Mouse (Mus musculus): ENCODE measurements around the gene Sec14l3. TPM values are rescaled to one million over a fixed set of nuclear protein-coding genes. Genes with fewer than 3 reads are reported as not detected.
A peak's percentile ranks its signal among the peaks of the same experiment; 100 is the strongest.
"Not testable (repeated sequence)": the region's sequence is repeated elsewhere in the genome, so short reads cannot be mapped to it uniquely, and the experiment has no call there.

Gene Sec14l3
- 0.07 and 0.71 TPM in 2 replicates for polyA plus RNA-seq (2012; rRNA removed)

GRCm38 (mm10) chr11:4064627-4065122, at the start of gene Sec14l3:
TSS of gene Sec14l3 (plus strand) at chr11:4064841.
- no peak for DNase-seq (ENCODE audit: low read depth)

GRCm38 (mm10) chr11:4015796-4016195, 48.8 kb upstream of the Sec14l3 start:
- DNase-seq (ENCODE audit: low read depth) = not testable (repeated sequence)

DNA sequence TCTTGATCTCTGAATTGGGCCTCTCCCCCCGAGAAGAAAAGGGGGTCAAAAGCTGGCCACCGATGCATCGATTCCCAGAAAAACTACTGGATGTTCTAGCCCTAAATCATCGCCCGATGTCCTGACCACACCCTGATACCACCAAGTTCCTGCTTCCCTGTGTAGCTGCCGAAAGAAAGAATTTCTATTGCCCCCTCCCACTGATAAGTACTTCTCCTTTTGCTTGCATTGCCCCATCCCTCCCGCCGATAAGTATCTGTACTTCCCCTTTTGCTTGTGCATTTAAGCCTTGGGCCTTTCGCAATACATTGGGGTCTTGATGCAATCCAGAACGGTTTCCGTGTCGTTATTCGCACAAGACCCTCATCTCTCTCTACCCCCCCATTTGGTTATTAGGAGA, 42.5 kb upstream of the Sec14l3 start:
- not testable (repeated sequence) for DNase-seq (ENCODE audit: low read depth)

DNA sequence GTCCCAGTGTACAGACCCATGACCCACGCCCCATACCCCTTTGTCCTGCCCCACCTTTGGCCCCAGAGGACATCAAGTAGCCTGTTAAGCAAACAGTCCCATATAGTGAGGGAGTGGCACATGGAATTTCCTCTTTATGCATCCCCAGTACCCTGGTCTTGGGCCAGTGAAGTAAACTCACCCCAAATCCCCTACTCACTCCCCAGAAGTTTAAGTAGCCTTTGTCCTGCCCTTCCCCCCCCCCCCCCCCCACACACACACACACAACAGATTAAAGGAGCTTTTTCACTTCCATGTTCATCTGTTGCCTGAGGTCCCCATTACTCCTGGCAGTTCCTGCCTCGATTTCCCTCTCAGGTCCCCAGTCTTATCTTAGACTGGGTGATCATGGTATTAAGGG, 41.3 kb upstream of the Sec14l3 start:
- no peak for DNase-seq (ENCODE audit: low read depth)

DNA sequence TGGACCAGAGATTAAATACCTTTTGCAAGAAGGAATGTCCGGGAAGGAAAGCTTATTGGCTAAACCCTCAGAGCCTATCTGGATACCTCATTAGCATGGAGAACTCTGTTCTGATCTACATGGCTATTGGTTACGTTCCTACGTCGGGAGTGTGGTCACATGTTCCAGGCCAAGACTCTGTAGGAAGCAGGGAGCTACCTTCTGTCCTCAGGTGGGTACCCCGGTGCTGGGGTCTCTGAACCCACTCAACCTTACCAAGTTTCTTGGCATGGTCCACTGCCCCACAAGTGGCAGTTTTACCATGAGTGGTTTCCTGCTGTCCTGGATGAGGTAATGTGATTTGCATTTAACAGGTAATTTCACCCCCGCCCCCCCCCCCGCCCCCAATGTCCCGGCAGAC, 37.6 kb upstream of the Sec14l3 start:
- DNase-seq (ENCODE audit: low read depth) = no peak

GRCm38 (mm10) chr11:4027561-4028334, 36.9 kb upstream of the Sec14l3 start:
- DNase-seq (ENCODE audit: low read depth) = no peak

- DNase-seq (ENCODE audit: low read depth) = no peak
Measured at GRCm38 (mm10) chr11:4029343-4029742, 35.3 kb upstream of the Sec14l3 start.

DNA sequence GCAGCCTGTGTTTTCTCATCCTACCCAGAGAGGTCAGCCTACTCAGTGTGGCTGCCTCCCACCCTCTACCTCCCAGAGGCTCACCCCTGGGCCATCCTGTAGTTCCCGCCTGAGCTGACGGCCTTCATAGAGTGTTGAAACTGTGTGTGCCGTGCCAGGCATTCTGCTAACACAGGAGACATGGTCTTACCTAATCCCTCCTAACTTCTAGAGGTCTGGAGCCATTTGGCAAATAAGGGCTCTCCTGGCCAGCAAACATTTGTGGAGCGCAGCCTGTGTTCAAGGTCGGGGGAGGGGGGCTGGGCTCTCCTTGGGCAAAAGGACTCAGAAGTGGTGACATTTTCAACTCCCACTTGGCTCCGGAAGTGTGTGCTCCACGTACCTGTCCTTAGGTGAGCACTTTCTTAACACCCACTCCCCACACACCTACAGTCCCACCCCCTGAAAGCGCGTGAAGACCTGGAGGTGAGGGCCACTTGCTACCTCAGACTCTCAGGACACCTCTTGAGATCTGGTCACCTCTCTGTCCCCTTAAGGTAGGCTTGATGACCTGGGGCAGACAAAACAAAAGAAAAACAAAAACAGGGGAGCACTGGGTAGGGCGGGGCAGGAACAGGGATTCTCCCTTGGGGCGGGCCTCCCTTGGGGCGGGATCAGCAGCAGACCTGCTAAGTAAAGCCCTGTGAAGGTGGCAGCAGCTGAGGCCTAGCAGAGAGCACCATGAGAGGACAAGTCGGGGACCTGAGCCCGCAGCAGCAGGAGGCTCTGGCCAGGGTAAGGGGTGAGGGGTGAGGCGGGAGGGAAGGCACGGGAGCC, 33.3 kb upstream of the Sec14l3 start, which contains the start of gene Sec14l4:
Gene Sec14l4, plus strand, starts transcription at position 337 of the 816 bp plus-strand sequence.
- DNase-seq (ENCODE audit: low read depth) = peak; percentile 85

- no peak for DNase-seq (ENCODE audit: low read depth)
Measured at GRCm38 (mm10) chr11:4031961-4032360, 32.7 kb upstream of the Sec14l3 start.

DNA sequence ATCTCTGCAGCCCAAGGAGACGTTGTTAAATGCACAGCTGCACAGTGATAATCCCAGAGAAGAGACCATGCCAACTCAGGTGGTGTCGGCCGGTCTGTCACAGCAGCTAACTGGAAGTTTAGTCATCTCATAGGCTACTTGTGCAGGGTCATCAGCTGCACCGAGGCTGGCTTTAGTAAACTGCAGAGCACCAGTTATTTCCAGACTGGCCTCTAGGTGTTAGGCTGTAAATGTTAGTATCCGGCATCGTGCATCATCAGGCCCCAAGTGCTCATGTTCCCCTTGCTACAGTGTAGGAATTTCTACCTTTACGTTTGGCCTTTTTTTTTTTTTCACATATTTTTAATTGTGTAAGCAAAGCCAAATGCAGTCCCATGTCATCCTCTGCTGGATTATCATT, 31.2 kb upstream of the Sec14l3 start:
- no peak for DNase-seq (ENCODE audit: low read depth)

- no peak for DNase-seq (ENCODE audit: low read depth)
Measured at GRCm38 (mm10) chr11:4034169-4034568, 30.5 kb upstream of the Sec14l3 start.

DNA sequence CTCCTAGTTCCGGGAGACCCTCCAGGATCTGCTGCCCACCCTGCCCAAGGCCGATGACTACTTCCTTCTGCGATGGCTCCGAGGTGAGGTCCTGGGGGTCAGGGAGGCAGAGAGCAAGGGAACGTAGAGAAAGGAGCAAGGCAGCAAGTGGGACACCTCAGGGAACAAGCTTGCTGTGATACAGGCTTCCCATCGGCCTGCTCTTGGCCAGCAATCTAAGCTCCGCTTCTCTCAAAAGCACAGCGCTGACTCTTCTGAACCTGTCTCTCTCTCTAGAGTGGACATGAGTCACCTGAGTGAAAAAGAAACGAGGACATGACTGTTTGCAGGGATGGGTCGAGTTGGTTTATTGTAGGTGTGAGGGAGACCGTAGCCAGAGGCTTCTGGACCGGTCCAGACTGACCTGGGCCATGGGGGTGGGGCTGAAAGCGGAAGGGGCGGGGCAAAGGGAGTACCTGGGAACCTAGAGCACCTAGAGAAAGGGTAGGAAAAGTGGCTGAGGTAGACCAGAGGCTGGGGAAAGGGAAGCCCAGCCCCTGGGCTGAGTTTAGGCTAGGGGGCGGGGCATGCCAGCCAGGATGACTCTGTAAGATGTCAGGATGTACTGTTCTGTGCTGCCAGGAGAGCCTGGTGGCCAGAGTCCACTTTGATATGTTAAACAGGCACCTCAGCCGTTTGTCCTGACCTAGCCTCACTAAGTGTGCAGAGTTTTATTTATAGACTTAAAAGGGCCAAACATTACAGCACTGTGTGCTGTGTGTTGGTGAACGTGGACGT, 29.3 kb upstream of the Sec14l3 start:
- no peak for DNase-seq (ENCODE audit: low read depth)

GRCm38 (mm10) chr11:4035916-4036315, 28.7 kb upstream of the Sec14l3 start:
- DNase-seq (ENCODE audit: low read depth) = peak; percentile 70

DNA sequence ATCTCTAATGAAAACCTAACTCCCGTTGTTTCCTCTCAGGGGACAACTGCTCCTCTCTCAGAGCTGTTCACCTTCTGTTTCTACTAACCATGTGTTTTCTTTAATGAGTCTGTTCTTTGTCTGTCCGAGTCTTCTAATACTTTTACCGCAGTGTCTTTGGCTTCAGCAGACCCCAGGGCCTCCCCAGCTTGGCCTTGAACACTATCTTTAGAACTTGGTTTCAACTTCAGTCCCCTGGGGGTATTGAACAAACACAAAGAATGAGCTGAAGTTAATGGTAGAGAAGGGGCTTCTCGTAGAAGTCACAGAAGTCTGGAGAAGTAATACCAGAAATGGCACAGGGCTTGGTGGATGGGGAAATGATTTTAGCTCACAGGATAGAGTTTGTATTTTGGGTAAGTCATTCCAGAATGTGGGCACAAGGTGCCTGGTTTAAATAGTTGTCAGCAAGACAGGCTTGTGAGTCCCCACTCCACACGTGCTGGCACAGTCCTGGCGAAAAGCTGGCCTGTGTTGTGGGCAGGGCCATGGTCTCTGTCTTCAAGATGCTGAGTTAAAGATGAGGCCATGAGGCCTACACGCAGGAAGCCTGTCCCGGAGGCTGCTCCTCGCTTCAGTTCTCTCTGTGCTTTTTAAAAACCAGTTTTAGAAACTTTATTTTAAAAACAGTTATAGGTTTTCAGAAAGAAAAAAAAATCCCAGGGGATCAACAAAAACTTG, 28.1 kb upstream of the Sec14l3 start:
- DNase-seq (ENCODE audit: low read depth) = no peak

GRCm38 (mm10) chr11:4039951-4040350, 24.7 kb upstream of the Sec14l3 start:
- no peak for DNase-seq (ENCODE audit: low read depth)

DNA sequence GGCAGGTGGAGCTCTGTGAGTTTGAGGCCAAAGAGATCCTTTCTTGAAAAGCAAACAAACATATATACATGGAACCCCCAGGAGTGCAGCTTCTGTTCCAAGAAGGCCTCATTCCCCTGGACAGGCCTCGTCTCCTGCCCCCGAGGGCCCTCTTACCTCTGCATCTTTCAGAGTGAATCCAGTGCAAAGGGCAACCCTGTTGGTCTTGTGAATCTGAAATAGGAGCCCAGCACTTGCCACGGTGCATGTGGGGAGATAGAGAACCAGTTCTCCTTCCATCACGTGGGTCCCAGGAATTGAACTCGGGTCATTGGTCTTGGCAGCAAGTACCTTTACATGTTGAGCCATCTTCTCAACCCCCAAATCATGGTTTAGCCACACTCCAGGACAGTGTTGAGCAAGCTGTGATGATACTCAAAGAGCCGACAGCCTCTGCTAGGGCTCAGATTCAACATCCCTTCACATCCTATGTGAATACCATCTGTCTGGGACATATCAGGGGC, 23.5 kb upstream of the Sec14l3 start:
- no peak for DNase-seq (ENCODE audit: low read depth)

DNA sequence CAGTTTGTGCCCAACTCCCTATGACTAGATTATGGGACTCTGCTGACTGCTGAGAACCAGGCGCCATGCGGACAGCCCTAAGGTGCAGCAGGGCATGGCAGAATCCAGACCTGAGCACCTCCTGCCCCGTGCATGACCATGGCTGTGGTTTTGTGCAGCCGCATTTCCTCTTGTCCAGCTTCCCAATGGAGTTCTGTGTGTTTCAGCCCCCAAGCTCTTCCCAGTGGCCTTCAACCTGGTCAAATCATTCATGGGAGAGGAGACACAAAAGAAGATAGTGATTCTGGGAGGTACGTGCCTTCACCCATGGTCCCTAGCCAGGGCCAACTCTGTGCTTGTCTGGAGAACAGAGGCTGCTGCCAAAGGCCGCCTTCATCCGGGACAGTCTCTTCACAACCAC, 21.6 kb upstream of the Sec14l3 start:
- no peak for DNase-seq (ENCODE audit: low read depth)

- no peak for DNase-seq (ENCODE audit: low read depth)
Measured at GRCm38 (mm10) chr11:4046526-4046925, 18.1 kb upstream of the Sec14l3 start.

DNA sequence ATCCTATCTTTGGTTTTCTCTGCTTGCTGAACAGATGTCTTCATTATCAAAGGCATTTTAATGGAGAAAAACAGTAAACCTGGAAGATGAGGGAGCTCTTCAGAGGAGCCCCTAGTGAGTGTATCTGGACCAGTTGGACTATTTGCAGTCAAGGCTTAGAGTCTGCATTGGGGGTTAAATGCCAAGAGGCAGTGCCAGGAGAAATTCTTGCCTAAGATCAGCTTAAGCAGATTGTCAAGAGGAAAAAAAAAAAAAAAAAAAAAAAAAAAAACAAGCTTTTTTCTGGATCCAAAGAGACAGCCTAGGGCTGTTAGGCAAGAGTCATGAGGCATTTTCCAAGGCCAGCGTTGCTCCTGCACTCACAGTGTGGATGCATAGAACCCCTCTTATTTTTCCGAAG, 16.9 kb upstream of the Sec14l3 start:
- DNase-seq (ENCODE audit: low read depth) = no peak

- DNase-seq (ENCODE audit: low read depth) = peak; percentile 61
Measured at GRCm38 (mm10) chr11:4048438-4048837, 16.2 kb upstream of the Sec14l3 start.

GRCm38 (mm10) chr11:4053586-4053985, 11.1 kb upstream of the Sec14l3 start:
- no peak for DNase-seq (ENCODE audit: low read depth)

Data from gonadal fat pad, adult 2 months (tissue).